Mouse (Mus musculus) liver, adult 2 months (tissue): ENCODE measurements around the gene Asb16.

Experiments used
- CTCF ChIP-seq: fragments of 200-500 bp; IDR thresholded peaks from 2 replicates; pipeline ENCODE4 v1.5.1; 2011; ENCODE audit warnings: low read depth, low read length, control low read depth
- POLR2A ChIP-seq: fragments of 200-500 bp; IDR thresholded peaks from 2 replicates; pipeline ENCODE4 v1.6.1; 2011; ENCODE audit warnings: low read length, control low read depth; ENCODE audit not compliant: insufficient read depth; ENCODE audit errors: extremely low read depth

GRCm38 (mm10) chr11:102244926-102245449 lies 23.6 kb upstream of the Asb16 start:
- no peak for TF ChIP-seq CTCF
- TF ChIP-seq POLR2A: no peak
